Mouse (Mus musculus) ES-CJ7 (cell line): ENCODE results near the gene Gm10073.

Experiments
- DNase-seq: peaks from one replicate; pipeline ENCODE4 v3.0.0; 2011; ENCODE audit warnings: low read depth, low spot score

The Gm10073 gene

GRCm38 (mm10) chr8:106556068-106556645 is 17.1 kb downstream of the Gm10073 start:
- peak; percentile 80 for DNase-seq

- peak; percentile 76 for DNase-seq
These were observed 19.2 kb downstream of the Gm10073 start for GRCm38 (mm10) chr8:106554011-106554410.

- no peak for DNase-seq
These were observed 22.4 kb downstream of the Gm10073 start for GRCm38 (mm10) chr8:106550906-106551305.

- DNase-seq = no peak
These were observed 24.8 kb downstream of the Gm10073 start for GRCm38 (mm10) chr8:106548366-106548936.

GRCm38 (mm10) chr8:106546746-106547145 is 26.5 kb downstream of the Gm10073 start:
- DNase-seq = no peak

- DNase-seq = no peak
These were observed 28.1 kb downstream of the Gm10073 start for GRCm38 (mm10) chr8:106545149-106545548.

GRCm38 (mm10) chr8:106543043-106543442 is 30.2 kb downstream of the Gm10073 start:
- DNase-seq = no peak

- no peak for DNase-seq
These were observed 32.3 kb downstream of the Gm10073 start for GRCm38 (mm10) chr8:106541002-106541401.

- no peak for DNase-seq
These were observed 34.1 kb downstream of the Gm10073 start for GRCm38 (mm10) chr8:106539193-106539592.

- peak; percentile 80 for DNase-seq
These were observed 37.8 kb downstream of the Gm10073 start for GRCm38 (mm10) chr8:106535448-106535847.

- DNase-seq = peak; percentile 94
These were observed 38.8 kb downstream of the Gm10073 start for GRCm38 (mm10) chr8:106534449-106534848.

- DNase-seq = no peak
These were observed 39.6 kb downstream of the Gm10073 start for GRCm38 (mm10) chr8:106533709-106534108.

- DNase-seq = peak; percentile 80
These were observed 42.7 kb downstream of the Gm10073 start for GRCm38 (mm10) chr8:106530566-106530965.

GRCm38 (mm10) chr8:106529885-106530482 is 43.3 kb downstream of the Gm10073 start:
- no peak for DNase-seq

- DNase-seq = peak; percentile 61
These were observed 44.5 kb downstream of the Gm10073 start for GRCm38 (mm10) chr8:106528596-106529249.

GRCm38 (mm10) chr8:106527241-106528036 is 45.8 kb downstream of the Gm10073 start:
- DNase-seq = peak; percentile 89

- no peak for DNase-seq
These were observed 46.5 kb downstream of the Gm10073 start for GRCm38 (mm10) chr8:106526725-106527124.
